Mouse (Mus musculus) layer of hippocampus, postnatal 25 days (tissue): ENCODE data around the gene Rpp38. TPM values are rescaled to one million over a fixed set of nuclear protein-coding genes. Genes with fewer than 3 reads are reported as not detected.
A peak's percentile ranks its signal among the peaks of the same experiment; 100 is the strongest.

Experiments
- DNase-seq, 2 experiments: peaks; one replicate each; pipeline ENCODE4 v3.0.0; 2022; ENCODE audit warnings: mixed read lengths in 2 of 2, low spot score in 1 of 2; ENCODE audit errors: extremely low spot score in 1 of 2
- total RNA-seq, 2 experiments: library from RNA; stranded (reverse); gene quantifications; 2 replicates each; pipeline ENCODE4 v1.2.3; 2021

Rpp38 gene
- 10 to 100 TPM in 1 of 2 experiments, 1 to 10 TPM in 1; 9.3 to 10.8 TPM for total RNA-seq

DNA sequence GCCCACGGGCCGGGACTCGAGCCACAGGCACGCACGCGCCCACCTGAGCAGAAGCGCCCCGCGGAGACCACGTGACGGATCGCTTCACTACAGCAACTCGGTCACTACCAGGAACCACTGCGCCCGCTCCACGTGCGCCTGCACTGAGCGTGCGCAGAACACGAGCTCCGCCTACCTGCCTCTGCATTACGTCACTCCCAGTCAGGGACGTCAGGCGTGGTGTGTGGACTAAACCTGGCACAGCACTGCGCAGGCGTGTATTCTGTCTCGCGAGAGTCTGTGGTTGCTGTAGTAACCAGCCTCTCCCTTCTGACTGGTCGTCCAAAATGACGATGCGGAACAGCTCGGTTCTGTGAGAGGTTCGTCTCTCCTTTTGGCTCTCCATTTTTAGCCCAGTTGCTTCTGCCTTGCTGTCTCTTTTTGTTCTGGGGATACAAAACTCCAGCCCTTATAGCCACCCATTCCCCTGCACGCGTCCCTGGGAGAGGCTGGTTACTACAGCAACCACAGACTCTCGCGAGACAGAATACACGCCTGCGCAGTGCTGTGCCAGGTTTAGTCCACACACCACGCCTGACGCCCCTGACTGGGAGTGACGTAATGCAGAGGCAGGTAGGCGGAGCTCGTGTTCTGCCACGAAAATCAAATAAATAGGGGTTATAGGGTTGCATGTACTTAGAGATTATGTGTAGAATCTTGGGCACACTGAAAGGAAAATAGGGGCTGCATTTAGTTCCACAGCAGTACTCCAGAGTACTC is at the start of gene Rpp38:
Gene Rpp38 (minus strand): TSS at position 160 of the 759 bp plus-strand sequence.
- peak; percentile 94 to 95 for DNase-seq

DNA sequence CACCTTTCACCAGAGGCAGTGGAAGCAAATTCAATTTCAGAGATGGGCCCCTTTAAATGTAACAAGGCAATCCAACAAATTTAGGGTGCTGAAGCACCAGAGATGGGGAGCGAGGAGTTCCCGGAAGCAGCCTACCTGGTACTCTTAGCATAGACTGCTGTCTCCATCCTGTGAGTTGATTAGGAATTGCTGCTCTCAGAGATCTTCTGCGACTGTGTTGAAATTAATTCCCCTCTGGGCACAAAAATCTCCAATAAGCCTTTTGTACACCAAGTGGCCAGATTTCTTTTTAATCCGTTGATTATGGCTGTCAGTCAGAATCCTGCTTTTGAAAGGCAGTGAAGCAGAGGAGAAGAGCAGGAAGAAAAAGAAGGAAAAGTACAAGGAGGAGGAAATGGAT is 32.7 kb upstream of the Rpp38 start:
- DNase-seq: no peak

DNA sequence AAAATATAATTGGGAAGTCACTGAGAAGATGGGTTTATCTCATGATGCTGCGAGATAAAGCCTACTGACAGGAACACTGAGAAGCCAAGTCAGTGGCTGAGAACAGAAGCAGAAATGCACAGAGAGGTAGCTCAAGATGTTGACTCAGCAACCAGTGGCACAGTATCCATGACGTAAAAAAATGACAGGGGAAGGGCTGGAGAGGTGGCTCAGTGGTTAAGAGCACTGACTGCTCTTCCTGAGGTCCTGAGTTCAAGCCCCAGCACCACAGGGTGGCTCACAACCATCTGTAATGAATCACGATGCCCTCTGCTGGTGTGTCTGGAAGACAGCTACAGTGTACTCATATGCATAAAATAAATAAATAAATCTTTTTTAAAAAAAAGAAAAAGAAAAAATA is 28.6 kb upstream of the Rpp38 start:
- DNase-seq: no peak

DNA sequence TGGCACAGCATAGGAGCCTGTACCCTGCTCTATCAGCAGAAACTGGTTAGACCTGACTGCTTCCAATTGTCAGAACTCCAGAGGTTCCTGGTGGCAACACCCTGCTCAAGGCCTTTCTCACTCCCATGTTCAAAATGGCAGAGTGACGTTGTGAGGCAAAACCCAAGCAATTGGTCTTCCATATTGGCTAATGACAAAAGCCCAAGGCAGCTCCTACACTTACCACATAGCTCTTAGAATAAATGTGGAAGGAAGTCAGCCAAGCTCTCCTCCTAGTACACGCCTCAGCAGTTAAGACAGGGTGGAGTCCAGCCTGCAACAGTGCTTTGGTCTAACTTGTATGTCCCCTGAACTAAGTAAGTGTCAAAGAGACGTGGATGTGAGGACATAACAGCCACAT is 25.4 kb upstream of the Rpp38 start:
- no peak for DNase-seq

DNA sequence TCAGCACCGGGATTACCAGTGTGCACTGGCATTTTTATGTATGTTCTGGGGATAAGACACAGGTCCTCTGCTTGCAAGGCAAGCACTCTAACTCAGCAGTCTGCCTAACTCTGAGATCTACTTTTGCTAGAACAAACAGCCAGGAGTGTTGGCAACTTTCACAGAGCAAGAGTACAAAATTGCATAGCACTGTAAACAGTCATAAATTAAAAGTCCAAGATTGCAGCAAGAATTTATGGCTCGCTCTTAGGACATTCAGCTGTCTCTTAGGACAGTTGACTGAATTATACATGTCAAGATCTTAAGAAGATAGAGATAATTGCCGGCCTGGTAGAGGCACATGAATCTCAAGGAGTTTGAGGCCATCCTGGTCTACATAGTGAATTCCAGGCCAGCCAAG is 23.9 kb upstream of the Rpp38 start:
- no peak for DNase-seq

DNA sequence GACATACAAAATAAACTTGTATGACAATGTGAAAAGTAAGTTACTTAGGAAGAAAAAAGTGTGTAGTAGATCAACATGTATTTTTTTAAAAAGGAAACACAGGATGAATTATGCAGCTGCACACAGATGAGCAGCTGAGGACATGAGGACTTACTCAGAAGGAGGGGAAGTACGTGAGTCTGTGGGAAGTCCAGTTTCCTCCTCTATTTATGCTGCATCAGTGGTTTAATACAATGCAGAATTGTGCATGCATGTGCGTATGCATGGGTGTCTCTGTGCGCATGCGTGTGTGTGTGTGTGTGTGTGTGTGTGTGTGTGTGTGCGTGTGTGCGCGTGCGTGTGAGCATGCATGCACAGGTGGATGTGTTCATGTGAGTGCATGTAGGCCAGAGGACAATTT is 23.4 kb upstream of the Rpp38 start:
- no peak for DNase-seq

DNA sequence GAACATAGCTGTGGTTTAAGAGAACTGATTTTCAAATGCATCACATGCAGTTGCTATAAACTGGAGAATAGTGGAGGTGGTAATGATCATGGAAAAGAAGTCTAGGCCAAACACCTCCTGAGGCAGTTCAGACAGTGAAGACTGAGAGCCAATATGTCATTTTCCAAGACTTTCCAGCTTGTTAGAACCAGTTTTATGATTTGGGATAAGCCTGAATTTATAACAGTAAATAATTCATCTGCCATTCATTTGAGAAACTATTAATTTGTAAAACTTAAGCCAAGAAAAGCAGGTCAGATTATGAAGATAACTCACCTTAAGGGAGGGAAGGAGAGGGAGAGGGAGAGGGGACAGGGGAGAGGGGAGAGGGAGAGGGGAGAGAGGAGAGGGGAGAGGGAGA is 20.7 kb upstream of the Rpp38 start:
- no peak for DNase-seq

DNA sequence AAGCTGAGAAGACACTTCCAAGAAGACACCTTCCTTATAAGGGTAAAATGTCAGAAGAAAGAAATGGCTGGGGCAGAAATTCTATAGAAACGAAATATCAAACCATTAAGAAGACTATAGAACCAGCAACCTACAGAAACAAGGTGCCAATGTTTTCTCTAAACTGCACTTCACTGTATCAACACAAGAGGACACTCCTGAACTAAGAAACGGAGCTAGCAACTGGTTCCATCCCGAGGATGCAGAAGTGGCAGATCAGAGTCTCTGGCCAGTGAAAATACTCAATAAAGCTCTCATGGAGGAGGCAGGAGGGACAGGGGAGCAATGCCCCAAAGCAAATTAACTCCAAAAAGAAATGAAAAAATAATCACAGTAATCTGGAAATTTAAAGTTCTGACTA is 16.5 kb upstream of the Rpp38 start:
- DNase-seq: no peak

DNA sequence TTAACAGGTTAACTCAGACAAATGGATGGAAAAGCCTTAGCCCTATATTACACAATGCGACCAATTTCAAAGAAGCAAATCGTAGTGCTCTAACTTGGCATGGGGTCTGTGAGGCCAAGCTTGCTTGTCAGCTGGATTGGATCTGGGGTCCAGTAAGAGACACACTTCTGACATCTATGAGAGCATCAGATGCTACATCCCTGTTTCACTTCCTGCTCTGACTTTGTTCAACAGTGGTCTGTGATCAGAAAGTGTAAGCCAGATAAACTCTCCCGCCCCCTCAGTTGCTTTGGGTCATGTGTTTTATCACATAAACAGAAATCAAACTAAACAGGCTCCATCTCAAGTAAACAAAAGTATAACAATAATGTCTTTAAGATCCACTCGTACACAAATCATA is 16.0 kb upstream of the Rpp38 start:
- no peak for DNase-seq

DNA sequence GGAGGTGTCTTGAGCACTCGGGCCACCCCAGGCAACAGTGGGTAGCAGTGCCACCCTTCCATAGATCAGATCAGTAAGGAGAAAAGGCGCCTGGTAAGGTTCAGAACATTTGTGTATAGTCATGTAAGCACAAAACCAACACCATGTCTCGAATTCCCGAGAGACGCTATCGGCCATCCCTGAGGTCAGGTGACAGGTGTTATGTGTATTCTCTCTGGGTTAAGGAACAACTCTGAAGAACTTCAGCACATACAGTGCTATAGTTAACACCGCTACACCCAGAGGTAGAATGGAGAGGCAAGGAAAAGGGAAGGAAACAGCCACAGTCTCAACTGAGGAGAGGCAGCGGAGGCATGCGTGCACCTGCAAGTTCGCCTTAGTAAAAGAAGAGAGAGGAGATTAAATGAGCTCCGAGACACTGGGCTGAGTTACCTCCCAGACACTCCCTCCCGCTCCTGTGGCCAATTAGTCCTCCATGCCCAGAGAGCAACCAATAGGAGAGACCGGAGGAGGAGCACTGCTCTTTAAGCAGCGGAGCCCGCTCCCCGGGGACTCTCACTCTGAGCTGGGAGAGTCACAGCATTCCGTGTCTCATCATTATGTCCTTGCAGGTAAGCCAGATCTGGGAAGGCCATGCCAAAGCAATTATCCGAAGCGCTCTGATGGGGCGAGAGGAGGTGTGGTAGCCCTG is 3.3 kb upstream of the Rpp38 start, which contains the start of gene Acbd7:
Gene Acbd7 (plus strand): TSS at position 558 of the 691 bp plus-strand sequence.
- peak; percentile 31 to 54 for DNase-seq

DNA sequence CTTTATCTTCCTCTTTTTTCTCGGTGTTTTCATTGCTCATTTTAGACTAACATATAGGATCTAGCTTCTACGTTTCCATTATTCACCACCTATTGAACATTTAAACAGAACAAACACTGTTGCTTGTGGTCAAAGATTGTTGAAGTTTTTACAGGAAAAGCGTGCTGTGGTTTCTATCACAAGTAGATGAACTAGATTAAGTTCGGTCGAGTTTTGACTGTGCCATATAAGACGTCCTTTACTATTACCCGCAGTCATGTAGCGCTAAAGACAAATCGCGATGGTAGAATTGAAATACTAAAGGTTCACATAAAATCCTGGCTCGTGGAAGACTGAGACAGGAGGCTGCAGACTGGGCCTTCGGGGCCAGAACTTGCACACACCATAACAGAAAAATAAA is 1.3 kb upstream of the Rpp38 start:
- no peak for DNase-seq

DNA sequence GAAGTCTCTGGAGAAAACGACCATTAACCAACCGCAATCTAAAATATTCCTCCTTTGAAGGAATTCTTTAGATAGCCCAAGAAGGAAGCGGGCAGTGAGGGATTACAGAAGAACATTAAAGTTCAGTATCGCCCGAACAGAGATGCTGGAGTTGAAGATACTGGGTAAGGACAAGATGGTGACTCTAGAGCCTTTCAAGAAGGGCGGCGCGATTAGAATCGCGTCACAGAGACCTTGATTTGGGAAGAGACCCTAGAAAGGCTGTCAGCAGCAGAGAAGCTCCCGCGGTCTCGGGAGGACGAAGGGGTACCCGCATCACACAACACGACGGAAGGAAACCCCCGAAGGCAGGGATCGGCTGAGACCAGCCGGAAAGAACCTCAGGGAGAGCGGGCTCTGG is 387 bp downstream of the Rpp38 start:
- DNase-seq: no peak

DNA sequence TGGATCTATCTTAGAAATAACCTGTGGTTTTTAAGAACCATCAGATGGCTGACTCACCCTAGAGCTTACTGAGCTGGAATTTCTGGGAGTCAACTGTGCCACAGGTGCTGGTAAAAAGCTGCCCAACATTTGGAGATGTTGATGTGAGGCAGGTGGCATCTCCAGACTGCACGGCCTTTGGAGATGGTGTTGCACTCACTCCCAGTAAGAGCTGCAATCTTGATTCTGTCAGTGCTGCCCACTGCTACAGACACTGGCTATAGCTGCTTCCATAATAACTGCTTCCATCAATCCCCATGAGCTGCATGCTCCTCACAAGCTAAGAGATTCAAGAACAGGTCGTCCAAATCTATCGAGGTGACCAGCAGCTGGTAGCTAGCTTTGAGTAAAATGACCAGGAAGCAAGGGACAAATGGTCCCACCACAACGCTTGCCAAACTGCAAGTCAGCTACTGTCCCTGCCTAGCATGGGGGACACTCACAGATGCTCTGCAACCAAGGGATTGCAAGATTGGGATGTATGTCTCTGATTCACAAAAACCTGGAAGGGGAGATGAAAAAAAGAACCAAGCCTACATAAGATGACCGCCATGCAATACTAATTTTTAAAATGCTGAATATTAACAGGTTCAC is 1.3 kb downstream of the Rpp38 start:
- DNase-seq: no peak

DNA sequence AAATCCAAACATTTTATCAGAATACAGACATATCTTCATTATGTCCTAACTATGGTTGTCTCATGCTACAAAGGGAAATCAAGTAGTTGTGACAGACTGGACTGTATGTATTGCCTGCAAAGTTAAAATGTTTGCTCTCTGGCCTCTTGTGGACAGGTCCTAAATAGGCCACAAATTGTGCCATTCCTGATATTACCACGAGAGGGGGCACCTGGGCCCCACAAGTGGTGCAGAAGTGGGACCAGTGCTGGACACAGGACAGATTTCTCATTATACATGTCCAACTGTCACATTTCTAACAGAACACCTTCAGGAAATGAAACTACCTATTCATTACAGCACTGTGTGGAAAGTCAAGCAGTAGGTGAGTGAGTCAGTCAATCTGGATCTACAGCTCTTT is 5.1 kb downstream of the Rpp38 start:
- DNase-seq: peak in 1 of 2 experiments; percentile 46

DNA sequence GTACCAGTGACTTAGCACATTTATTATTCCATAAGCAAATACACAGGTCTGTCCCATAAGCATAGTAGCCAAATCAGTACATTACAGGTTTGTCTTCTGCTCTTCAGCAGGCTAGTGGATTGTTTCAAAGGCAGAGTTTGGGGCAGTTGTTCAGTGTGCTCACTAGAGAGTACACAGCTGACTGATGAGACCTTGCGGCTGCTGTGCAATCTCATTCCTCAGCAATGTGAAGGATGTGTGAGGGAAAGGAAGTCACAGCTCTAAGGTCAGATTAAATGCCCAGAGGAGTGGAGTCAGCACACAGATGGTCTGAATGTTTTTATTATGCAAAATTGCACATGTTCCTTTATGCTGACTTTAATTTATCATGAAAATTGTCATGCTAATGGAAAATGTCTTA is 5.9 kb downstream of the Rpp38 start:
- no peak for DNase-seq

DNA sequence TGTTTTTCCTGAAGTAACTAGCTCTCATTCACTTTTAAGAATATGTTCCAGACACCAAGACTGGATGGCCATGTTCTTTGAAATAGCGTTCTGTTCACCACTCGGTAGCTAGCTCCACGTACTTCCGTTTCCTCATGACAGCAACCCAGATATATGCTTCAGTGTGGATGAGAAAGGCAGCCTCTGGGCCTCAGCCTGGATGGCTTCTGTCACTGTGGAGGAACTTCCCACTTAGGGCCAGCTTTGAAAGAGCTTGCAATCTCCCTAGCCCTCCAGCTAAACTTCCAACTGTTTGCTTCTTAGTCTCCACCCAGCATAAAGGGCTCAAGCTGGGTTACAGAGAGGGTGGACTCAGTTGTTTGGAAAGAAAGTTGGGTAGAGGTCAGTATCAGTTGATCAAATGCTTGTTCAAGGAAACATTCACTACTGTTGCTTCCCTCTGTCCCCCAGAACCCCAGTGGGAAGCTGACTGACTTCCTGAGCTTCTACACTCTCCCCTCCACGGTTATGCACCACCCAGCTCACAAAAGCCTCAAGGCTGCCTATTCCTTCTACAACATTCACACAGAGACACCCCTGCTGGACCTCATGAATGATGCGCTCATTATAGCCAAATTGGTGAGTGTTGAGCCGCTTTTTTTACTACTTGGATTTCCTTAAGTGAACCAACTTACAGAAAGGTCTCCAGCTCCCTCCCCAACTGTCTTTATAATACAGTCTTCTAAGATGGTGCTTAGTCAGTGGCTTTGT is 7.9 kb downstream of the Rpp38 start:
- no peak for DNase-seq

DNA sequence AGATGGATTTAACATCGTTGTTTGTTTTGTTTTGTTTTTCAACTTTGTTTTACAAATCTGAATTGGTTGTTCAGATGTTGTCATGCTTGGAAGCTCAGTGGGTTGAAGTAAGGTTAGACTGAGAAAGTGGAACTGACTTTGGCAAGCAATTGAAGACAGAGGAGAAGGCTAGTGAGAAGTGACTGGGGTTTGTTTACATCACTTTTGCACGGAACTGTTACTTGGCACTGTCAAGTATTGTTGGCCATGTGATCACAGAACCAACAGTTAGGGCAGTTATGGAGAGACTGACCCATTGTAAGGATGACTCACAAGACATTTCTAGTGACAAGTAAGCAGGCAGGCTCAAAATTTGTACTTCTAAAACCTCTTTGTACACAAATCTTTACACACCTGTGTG is 9.3 kb downstream of the Rpp38 start:
- no peak for DNase-seq

DNA sequence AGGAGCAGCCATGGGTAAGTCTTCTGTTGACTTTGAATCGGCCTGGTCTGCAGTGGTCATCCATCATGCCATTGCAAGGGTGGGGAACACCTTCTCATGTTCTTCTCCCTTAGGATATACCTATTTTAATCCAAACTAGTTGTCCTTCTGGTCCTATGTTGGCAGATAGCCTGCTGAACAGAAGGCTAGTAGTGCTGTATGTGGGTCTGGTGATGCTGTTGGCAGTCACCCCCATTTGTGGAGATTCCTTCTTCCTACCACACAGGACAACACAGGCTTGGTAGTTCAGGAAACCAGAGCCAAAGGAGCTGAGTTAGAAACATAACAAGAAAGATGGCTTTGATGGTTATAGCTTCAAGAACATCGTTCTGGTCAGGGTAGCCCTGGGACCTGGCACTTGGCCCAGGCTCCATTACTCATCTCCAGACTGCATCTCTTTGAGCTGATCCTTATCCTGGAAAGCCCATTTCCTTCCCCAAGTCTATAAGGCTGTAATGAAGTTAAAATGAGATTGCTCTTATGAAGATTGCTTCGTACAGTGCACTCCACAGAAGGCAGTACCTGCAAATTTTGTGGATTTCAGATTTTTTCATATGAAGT is 26.9 kb downstream of the Rpp38 start:
- no peak for DNase-seq

DNA sequence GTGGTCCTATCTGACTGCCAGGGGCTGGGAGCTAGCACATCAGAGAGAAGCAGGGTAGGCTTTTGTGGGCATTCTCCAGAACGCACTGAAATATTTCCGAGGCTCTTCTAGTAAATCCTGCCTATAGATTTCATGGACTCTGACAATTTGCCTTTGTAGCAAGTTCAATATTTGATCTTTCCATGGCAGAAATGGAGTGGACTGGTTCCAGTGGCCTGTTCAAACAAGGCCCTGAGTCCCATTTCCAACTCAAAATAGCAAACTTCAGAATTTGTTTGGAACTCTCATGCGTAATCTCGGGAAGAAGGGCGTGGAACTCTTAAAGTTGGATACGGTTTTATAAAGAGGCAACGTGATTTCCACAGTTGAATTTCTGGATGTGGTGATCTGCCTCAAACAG is 36.6 kb downstream of the Rpp38 start:
- DNase-seq: no peak

DNA sequence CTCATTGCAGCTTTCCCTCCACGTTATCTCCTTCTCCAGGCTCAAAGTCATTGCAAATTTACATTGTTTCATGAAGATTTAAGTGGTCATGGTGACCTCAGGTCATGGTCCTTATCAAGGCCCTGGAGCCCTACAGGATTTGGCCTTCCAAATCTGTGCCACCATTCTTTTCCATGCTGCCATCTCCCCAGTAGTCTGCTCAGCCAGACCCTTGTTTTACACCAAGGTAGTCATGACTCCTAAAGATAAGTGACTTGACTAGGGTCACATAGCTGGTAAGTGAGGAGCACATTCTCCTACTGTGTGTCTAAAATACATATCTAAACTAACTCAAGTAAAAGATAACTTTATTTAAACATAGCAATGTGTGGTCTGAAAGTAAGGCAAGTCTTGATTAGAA is 40.3 kb downstream of the Rpp38 start:
- no peak for DNase-seq

DNA sequence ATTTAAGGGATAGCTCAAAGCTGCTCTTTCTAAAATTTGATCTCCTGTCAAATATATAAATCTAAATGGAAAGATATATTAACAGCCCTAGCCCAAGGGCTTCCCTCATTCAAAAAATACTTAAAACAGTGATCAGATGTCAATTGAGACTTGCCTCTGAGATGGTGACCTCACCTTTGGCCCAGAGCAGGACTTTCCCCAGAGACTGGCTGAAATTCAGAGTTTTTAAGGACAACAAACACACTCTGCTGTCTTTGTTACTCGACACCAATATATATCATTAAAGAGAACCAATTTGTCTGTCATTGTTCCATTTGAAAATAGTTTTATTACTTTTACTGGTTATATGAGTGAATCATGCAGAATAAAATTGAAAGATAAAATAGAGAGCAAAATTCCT is 42.9 kb downstream of the Rpp38 start:
- no peak for DNase-seq
